Mouse (Mus musculus): Measurements from ENCODE around the gene Pik3cd. TPM values are rescaled to one million over a fixed set of nuclear protein-coding genes. Genes with fewer than 3 reads are reported as not detected.

Gene Pik3cd
- total RNA-seq, 1 experiment from 2014 or later: 112 TPM

GRCm38 (mm10) chr4:149663849-149664503, 38.4 kb downstream of the Pik3cd start:
- no peak for ATAC-seq (replicated peaks; ENCODE audit: insufficient number of reproducible peaks, low FRiP score, low TSS enrichment, poor library complexity, severe bottlenecking)

GRCm38 (mm10) chr4:149661967-149662589, 40.3 kb downstream of the Pik3cd start:
- no peak for ATAC-seq (replicated peaks; ENCODE audit: insufficient number of reproducible peaks, low FRiP score, low TSS enrichment, poor library complexity, severe bottlenecking)

GRCm38 (mm10) chr4:149660598-149660997, 41.8 kb downstream of the Pik3cd start:
- no peak for ATAC-seq (replicated peaks; ENCODE audit: insufficient number of reproducible peaks, low FRiP score, low TSS enrichment, poor library complexity, severe bottlenecking)

- no peak for ATAC-seq (replicated peaks; ENCODE audit: insufficient number of reproducible peaks, low FRiP score, low TSS enrichment, poor library complexity, severe bottlenecking)
Observed at GRCm38 (mm10) chr4:149659495-149660116, 42.8 kb downstream of the Pik3cd start.

GRCm38 (mm10) chr4:149657858-149658416, 44.4 kb downstream of the Pik3cd start:
- ATAC-seq (replicated peaks; ENCODE audit: insufficient number of reproducible peaks, low FRiP score, low TSS enrichment, poor library complexity, severe bottlenecking): peak; percentile 68

GRCm38 (mm10) chr4:149654232-149654631, 48.1 kb downstream of the Pik3cd start:
- ATAC-seq (replicated peaks; ENCODE audit: insufficient number of reproducible peaks, low FRiP score, low TSS enrichment, poor library complexity, severe bottlenecking): no peak

- ATAC-seq (replicated peaks; ENCODE audit: insufficient number of reproducible peaks, low FRiP score, low TSS enrichment, poor library complexity, severe bottlenecking): no peak
Observed at GRCm38 (mm10) chr4:149650493-149651193, 51.7 kb downstream of the Pik3cd start.

- no peak for ATAC-seq (replicated peaks; ENCODE audit: insufficient number of reproducible peaks, low FRiP score, low TSS enrichment, poor library complexity, severe bottlenecking)
Observed at GRCm38 (mm10) chr4:149648031-149648805, 54.2 kb downstream of the Pik3cd start.

- no peak for ATAC-seq (replicated peaks; ENCODE audit: insufficient number of reproducible peaks, low FRiP score, low TSS enrichment, poor library complexity, severe bottlenecking)
Observed at GRCm38 (mm10) chr4:149645761-149646160, 56.6 kb downstream of the Pik3cd start.

- no peak for ATAC-seq (replicated peaks; ENCODE audit: insufficient number of reproducible peaks, low FRiP score, low TSS enrichment, poor library complexity, severe bottlenecking)
Observed at GRCm38 (mm10) chr4:149641956-149642355, 60.4 kb downstream of the Pik3cd start.

- no peak for ATAC-seq (replicated peaks; ENCODE audit: insufficient number of reproducible peaks, low FRiP score, low TSS enrichment, poor library complexity, severe bottlenecking)
Observed at GRCm38 (mm10) chr4:149641400-149641799, 61.0 kb downstream of the Pik3cd start.

GRCm38 (mm10) chr4:149640831-149641230, 61.5 kb downstream of the Pik3cd start:
- no peak for ATAC-seq (replicated peaks; ENCODE audit: insufficient number of reproducible peaks, low FRiP score, low TSS enrichment, poor library complexity, severe bottlenecking)

GRCm38 (mm10) chr4:149637942-149638341, 64.4 kb downstream of the Pik3cd start:
- no peak for ATAC-seq (replicated peaks; ENCODE audit: insufficient number of reproducible peaks, low FRiP score, low TSS enrichment, poor library complexity, severe bottlenecking)

- ATAC-seq (replicated peaks; ENCODE audit: insufficient number of reproducible peaks, low FRiP score, low TSS enrichment, poor library complexity, severe bottlenecking): no peak
Observed at GRCm38 (mm10) chr4:149635915-149636415, 66.4 kb downstream of the Pik3cd start.

- no peak for ATAC-seq (replicated peaks; ENCODE audit: insufficient number of reproducible peaks, low FRiP score, low TSS enrichment, poor library complexity, severe bottlenecking)
Observed at GRCm38 (mm10) chr4:149634966-149635365, 67.4 kb downstream of the Pik3cd start.

- no peak for ATAC-seq (replicated peaks; ENCODE audit: insufficient number of reproducible peaks, low FRiP score, low TSS enrichment, poor library complexity, severe bottlenecking)
Observed at GRCm38 (mm10) chr4:149634157-149634556, 68.2 kb downstream of the Pik3cd start.

GRCm38 (mm10) chr4:149632670-149633307, 69.6 kb downstream of the Pik3cd start:
- ATAC-seq (replicated peaks; ENCODE audit: insufficient number of reproducible peaks, low FRiP score, low TSS enrichment, poor library complexity, severe bottlenecking): no peak

- ATAC-seq (replicated peaks; ENCODE audit: insufficient number of reproducible peaks, low FRiP score, low TSS enrichment, poor library complexity, severe bottlenecking): no peak
Observed at GRCm38 (mm10) chr4:149628810-149629209, 73.6 kb downstream of the Pik3cd start.
